Mouse (Mus musculus) heart, adult 2 months (tissue): ENCODE measurements around the gene Spred1.

ENCODE experiments used
- EP300 ChIP-seq: fragments of 200-500 bp; IDR thresholded peaks from 2 replicates; pipeline ENCODE4 v1.6.1; 2011; ENCODE audit warnings: low read depth, low read length, control low read depth; ENCODE audit not compliant: insufficient read depth
- POLR2A ChIP-seq: fragments of 200-500 bp; IDR thresholded peaks from 2 replicates; pipeline ENCODE4 v1.6.1; 2011; ENCODE audit warnings: mild to moderate bottlenecking, low read depth, low read length, control low read depth; ENCODE audit not compliant: insufficient read depth

- TF ChIP-seq POLR2A: no peak
- no peak for TF ChIP-seq EP300
Observed at GRCm38 (mm10) chr2:117195578-117195977, 74.4 kb downstream of the Spred1 start.
